Mouse (Mus musculus): ENCODE data around the gene Cbr1.
"Not testable (repeated sequence)": the region's sequence is repeated elsewhere in the genome, so short reads cannot be mapped to it uniquely, and the experiment has no call there.

Gene Cbr1

DNA sequence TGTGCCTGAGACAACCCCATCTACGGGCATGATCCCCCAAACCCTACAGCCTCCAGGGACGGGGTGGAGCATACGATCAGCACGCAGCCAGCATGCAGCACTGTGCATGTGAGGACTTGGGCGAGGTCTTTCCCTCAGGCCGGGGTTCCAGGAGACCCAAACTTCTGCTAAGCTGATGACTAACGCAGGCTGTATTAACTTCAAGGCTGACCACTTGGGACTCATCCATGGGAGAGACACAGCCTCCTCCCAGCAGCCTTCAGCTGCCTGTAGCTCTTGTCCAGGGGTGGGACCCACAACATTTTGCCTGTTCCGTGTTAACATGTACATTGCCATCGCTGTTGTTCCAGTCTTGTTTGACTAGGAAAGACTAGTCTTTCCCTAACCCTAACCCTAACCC lies 8.1 kb upstream of the Cbr1 start:
- DNase-seq (ENCODE audit: low spot score): no peak

DNA sequence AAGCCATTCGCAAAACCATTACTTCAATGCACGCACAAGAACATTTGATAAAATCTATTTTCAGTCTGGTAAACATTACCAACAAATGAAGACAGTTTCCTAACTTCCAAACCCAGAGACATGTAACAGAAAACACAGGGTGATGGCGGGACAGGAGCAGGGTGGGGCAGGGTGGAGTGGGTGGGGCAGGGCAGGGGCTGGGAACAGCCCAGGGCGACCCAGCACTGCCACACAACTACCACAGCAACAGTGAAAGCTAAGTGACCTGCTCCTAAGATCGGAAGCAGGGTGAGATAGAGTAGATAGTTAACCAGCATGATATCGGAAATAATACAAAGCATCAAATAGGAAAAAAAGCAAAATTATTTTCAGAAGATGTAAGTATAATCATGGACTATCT lies 6.2 kb upstream of the Cbr1 start:
- DNase-seq (ENCODE audit: low spot score): no peak

GRCm38 (mm10) chr16:93603439-93604212 lies 2.0 kb upstream of the Cbr1 start, which contains the start of gene Setd4:
Gene Setd4, minus strand, starts transcription at chr16:93604063.
- peak; percentile 95 for DNase-seq (ENCODE audit: low spot score)

- DNase-seq (ENCODE audit: low spot score): peak; percentile 60
Observed at GRCm38 (mm10) chr16:93604481-93604969, 1.1 kb upstream of the Cbr1 start.

DNA sequence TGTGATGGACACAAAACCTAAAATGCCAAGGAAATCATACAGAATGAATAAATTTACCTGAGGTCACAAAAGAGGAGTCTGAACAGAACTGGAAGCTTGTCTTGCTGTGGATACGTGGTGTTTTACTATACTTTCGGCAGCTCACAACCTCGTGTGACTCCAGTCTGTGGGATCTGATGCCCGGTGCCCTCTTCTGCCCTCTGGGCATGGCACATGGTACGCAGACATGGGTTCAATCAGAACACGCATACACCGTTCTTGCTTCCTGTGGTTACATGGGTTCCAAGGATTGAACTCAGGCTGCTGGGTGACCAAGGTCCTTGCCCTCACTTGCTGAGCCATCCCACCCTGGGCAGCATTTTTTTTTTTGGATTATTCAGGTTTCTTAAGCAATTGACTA lies 493 bp downstream of the Cbr1 start:
- DNase-seq (ENCODE audit: low spot score): no peak

DNA sequence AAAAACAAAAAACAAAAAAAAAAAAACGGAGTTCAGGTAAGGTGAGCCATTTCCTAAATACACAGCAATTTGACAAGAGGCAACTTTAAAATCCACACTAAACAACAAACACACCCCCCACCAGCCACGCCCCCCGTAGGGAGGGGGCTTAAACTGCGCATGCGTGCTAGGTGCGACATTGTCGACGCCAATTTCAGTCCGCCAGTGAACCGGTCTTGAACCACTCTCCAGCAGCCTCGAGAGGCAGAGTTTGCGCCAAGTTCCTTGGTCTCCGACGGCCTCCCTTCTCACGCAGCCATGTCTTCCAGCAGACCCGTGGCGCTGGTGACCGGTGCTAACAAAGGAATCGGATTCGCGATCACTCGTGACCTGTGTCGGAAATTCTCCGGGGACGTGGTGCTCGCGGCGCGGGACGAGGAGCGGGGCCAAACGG lies 2.0 kb downstream of the Cbr1 start:
- DNase-seq (ENCODE audit: low spot score): peak; percentile 92

DNA sequence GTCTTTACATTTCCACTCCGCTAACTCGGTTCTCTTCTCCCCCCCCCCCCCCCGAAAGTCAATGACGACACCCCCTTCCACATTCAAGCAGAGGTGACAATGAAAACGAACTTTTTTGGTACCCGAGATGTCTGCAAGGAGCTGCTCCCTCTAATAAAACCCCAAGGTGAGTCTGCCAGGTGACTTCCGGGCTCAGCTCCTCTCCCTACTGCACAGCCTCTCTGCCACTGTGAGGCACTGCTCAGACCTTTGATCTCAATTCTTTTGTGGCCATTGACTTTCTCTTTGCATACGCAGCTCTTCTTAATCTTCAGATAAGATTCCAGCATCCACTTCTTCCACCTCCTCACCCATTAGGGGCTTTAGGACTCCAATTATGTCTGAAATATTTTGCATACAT lies 3.1 kb downstream of the Cbr1 start:
- DNase-seq (ENCODE audit: low spot score): no peak

- no peak for DNase-seq (ENCODE audit: low spot score)
Observed at GRCm38 (mm10) chr16:93609796-93610195, 4.1 kb downstream of the Cbr1 start.

- no peak for DNase-seq (ENCODE audit: low spot score)
Observed at GRCm38 (mm10) chr16:93610961-93611360, 5.3 kb downstream of the Cbr1 start.

DNA sequence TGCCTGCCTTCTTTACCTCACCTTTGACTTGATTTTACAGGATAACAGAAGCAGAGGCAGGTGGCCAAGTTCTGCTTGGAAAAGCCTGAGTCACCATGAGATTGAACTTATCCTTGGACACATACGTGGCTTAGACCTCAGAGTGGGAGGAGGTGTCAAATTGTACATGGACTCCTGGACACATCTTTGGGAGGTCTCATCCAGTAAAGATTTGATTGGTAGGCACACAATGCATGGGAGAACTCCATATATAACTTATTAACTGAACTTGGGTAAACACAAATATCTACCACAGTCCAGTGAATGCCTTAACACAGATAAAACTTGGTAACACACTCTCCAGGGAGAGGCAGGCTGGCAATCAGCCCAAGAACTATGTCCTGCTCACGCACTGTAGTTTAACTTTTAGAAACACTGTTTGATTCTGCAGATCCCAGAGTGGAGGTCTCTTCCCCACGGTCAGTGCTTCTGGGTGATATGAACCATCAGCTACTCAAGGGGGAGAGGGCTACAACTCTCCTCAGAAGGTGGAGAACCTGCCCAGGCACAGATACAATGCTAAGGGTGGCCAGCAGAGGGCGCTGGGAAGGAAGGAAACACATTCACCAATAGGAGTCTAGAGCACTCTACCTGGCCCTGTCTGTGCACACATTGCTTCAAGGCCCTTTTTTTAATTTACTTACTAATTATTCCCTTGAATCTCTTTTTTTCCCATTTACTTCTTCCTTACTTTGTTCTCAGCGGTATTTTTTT lies 9.6 kb downstream of the Cbr1 start:
- peak; percentile 63 for DNase-seq (ENCODE audit: low spot score)

DNA sequence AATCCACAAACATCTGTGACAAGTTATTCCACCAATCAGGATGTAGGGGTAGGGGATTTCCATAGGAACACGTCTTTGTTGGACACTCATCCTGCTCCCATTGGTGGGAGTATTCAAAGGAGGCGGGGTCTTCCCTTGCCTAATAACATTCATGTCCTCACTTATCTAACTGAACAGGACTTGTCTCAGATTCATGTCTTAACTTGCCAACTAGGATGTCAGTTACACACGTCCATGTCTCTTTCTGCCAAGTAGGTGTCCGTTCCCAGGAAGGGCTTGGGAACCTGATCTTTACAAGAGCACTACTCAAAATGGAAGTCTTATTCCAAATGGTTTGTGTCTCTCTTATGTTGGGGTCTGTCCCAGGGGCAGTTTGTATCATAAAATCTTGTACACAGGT lies 18.1 kb downstream of the Cbr1 start:
- not testable (repeated sequence) for DNase-seq (ENCODE audit: low spot score)

DNA sequence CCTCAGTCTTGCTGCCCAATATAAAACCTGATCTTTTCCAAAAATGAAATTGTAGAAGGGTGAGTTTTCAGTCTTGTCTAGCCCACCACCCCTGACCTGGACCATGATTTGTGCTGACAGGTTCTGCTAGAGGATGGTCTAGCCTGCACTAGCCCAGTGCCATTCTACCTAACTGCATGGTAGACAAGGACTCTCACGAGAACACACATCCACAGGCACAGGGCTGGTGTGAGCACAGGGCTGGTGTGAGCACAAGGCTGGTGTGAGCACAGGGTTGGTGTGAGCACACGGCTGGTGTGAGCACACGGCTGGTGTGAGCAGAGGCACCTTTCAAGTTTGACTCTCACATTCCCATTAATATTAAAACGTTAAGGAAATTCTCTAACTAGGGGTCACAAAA lies 19.0 kb downstream of the Cbr1 start:
- no peak for DNase-seq (ENCODE audit: low spot score)

DNA sequence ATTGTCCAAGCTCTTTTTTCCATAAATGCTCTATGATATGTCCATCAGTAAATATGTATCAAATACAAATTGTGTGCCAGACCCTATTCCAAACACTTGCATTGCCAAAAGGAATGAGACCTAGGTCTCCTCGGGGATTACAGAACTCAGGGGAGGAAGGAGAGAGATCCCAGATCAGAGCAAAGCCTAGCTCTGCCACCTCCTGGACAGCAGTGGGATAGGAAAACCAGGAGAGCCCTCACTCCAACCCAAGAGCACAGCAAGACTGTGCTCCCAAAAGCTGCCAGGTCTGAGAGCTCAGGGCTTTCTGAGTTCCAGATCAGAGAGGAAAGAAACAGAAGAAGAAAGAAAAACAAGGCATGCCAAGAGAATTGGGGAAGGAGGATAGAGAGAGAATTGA lies 21.1 kb downstream of the Cbr1 start:
- peak; percentile 32 for DNase-seq (ENCODE audit: low spot score)

DNA sequence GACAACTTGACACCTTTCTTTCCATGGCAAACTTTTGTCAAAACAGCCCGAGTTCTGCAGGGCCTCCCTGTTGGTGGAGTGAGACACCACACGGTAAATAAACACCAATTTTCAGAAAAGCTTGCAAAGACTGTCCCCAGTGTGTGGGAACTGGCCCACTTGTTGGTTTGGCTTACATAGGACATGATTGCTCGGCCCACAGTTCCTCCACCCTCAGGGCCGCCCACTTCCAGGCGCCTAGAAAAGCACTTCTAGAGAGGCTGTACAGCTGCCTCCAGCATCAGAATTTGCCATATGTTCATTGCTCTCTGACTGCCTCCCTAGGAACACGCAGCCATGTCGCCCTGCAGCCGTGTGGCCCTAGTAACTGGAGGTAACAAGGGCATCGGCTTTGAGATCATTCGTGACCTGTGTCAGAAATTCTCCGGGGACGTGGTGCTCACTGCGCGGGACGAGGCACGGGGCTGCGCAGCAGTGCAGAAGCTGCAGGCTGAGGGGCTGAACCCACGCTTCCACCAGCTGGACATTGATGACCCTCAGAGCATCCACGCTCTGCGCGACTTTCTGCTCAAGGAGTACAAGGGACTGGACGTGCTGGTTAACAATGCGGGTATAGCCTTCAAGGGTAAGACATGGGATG lies 22.2 kb downstream of the Cbr1 start, which contains the start of gene Gm5678:
Gene Gm5678 (plus strand): TSS at position 337 of the 640 bp plus-strand sequence.
- DNase-seq (ENCODE audit: low spot score): no peak

- DNase-seq (ENCODE audit: low spot score): no peak
Observed at GRCm38 (mm10) chr16:93644006-93644405, 38.4 kb downstream of the Cbr1 start.

DNA sequence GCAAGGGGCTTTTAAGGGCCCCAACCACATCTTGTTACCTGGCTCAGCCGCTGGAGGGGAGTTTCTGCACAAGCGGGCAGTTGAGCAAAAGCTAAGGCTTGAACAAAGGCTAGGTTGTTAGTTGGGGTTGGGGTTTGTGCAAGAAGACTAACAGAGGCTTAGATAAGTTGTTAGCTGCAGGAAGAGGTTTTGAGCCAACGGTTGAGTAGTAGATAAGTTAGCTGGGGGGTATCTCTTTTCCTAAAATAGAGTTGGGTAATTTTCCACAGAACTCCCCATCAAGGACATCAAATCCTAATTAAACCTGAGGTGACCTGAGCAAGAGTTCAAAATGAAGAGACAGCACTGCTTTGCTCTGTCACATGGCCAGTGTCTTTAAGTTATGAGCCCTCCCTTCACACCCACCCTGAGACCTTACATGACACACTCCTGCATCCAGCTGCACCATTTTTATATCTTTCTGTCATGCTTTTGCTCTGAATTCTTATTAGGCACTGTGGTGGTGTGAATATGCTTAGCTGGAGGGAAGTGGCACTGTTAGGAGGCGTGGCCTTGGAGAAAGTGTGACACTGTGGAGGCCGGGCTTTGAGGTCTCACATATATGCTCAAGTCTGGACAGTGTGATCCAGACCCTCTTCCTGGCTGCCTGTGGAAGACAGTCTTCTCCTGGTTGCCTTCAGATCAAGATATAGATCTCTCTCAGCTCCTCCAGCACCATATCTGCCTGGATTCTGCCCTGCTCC lies 43.0 kb downstream of the Cbr1 start:
- DNase-seq (ENCODE audit: low spot score): no peak

Data from embryo, embryonic 10 days (tissue).